Mouse (Mus musculus) erythroblast, embryonic 14.5 days (primary cell): ENCODE data around the gene Tm6sf1. TPM values are rescaled to one million over a fixed set of nuclear protein-coding genes. Genes with fewer than 3 reads are reported as not detected.
"Not testable (repeated sequence)": the region's sequence is repeated elsewhere in the genome, so short reads cannot be mapped to it uniquely, and the experiment has no call there.

Experiments used
- H3K27me3 ChIP-seq: 2 replicates; pipeline ENCODE4 v1.6.1; 2012; ENCODE audit warnings: inconsistent platforms; ENCODE audit not compliant: control insufficient read depth
- H3K36me3 ChIP-seq: 2 replicates; pipeline ENCODE4 v1.6.1; 2012; ENCODE audit warnings: mild to moderate bottlenecking, inconsistent platforms; ENCODE audit not compliant: control insufficient read depth
- H3K4me1 ChIP-seq: 2 replicates; pipeline ENCODE4 v1.6.1; 2012; ENCODE audit warnings: inconsistent platforms; ENCODE audit not compliant: control insufficient read depth
- H3K4me3 ChIP-seq: replicated peaks from 2 replicates; pipeline ENCODE3; 2012; ENCODE audit warnings: moderate library complexity, mild to moderate bottlenecking, inconsistent platforms
- H3K9me3 ChIP-seq: 2 replicates; pipeline ENCODE4 v1.6.1; 2012; ENCODE audit warnings: low read length, inconsistent platforms, mixed read lengths; ENCODE audit not compliant: control insufficient read depth
- GATA1 ChIP-seq: IDR thresholded peaks from 2 replicates; pipeline ENCODE4 v1.6.1; 2012; ENCODE audit warnings: low read length, inconsistent platforms, mixed read lengths
- TAL1 ChIP-seq: IDR thresholded peaks from 3 replicates; pipeline ENCODE4 v1.6.1; 2012; ENCODE audit warnings: low read length, inconsistent platforms, mixed read lengths
- polyA plus RNA-seq: library from polyadenylated mRNA; stranded (reverse); fragments of >175 nt; gene quantifications from 2 replicates; pipeline ENCODE4 v1.2.3, GENCODE M21; 2012

Gene Tm6sf1
- polyA plus RNA-seq: 0.06 and 0.25 TPM in 2 replicates

- peaks cover 78% of the 10 kb centered on the region for H3K27me3 ChIP-seq
These were observed at the start of gene Tm6sf1 for GRCm38 (mm10) chr7:81858968-81859721. Gene Tm6sf1 (plus strand): TSS chr7:81859001.

DNA sequence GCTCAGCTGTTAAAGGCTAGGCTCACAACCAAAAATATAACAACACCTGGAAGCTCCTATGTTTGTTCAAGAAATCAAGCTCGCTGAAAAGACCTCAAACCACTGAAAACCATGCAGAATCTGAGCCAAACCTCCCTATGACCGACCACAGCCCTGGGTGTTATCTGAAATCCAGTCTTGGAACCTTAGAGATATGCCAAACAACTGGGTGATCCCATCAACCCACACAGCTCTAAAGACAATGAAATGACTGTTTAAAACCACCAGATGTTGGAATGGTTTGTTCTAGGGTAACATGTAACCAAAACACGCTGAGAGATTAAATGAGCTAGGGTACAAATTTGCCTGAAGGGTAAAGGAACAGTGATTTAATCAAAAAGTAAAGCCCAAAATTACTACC, 33.9 kb upstream of the Tm6sf1 start:
- TF ChIP-seq TAL1 (no peak), GATA1 (no peak)
- no peaks in the 10 kb centered on the region for H3K9me3 ChIP-seq
- no peak overlapping the region for H3K4me3 ChIP-seq
- H3K36me3 ChIP-seq: peaks cover 8% of the 10 kb centered on the region
- peaks cover 39% of the 10 kb centered on the region for H3K4me1 ChIP-seq
- H3K27me3 ChIP-seq: no peaks in the 10 kb centered on the region

More at GRCm38 (mm10) chr7:81858968-81859721, at the start of gene Tm6sf1:
- TF ChIP-seq TAL1 (no peak), GATA1 (no peak)
- no peaks in the 10 kb centered on the region for H3K36me3 ChIP-seq
- no peaks in the 10 kb centered on the region for H3K9me3 ChIP-seq
- peaks cover 2% of the 10 kb centered on the region; the same call in 1 of the 2 replicates for H3K4me1 ChIP-seq
- H3K4me3 ChIP-seq: peak within 1 kb of the TSS; percentile 16

DNA sequence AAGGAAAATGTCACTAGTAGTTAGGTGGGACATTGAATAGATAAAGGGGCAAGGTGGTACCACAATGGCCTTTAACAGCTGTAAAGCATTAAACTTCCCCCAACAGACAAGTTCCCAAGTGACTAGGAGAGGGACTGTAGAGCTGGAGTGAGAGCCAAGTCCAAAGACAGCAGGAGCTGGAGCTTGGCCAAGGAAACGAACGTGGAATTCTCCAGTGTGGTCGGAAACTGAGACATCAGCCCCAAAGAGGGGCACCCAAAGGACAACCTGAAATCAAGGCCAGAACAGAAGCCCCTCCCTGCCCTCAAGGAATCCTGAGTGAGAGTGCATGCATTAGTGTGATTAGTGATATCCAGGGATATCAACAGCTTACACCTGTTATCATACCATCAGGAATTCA, 33.4 kb upstream of the Tm6sf1 start:
- H3K4me3 ChIP-seq: no peak overlapping the region
- no peak for TF ChIP-seq GATA1
- TF ChIP-seq TAL1: no peak
- peaks cover 8% of the 10 kb centered on the region for H3K36me3 ChIP-seq
- H3K4me1 ChIP-seq: peaks cover 42% of the 10 kb centered on the region
- H3K9me3 ChIP-seq: no peaks in the 10 kb centered on the region
- H3K27me3 ChIP-seq: no peaks in the 10 kb centered on the region

DNA sequence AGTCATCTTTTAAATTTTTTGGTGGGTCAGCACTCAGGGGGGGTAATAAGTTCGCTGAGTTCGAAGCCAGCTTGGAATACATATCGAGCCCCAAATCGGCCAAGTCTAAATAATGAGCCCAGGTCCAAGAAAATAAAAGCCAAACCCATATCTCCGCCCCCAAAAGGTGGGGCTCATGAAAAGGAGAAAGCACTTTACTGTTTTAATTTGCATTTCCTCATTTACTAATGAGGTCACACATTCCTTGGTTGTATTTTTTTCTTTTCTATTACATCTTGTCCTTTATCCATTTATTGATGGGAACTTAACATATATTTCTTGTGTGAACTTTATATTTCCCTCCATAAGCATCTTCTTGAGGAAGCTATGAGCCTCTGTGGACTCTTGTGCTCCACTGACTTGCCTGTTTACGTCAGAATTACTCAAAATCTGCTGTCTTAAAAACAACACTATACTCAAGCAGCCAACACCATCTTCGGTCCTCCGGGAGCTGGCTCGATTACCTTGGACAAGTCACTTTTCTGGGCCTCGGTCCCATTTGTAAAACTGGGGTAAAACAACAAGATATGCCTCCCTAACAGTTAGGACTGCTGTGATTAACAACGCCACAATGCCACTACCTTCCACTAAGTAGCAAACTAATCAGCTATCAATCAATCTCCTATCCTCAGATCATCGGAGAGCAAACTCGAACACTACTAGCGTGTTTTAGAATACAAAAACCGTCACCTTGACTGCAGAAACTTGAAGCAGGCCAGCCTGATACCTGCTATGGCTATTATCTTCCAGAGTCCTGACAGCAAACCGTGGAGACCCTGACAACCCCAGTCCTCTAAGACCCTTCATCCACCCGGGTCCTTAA, 30.8 kb upstream of the Tm6sf1 start:
- Histone ChIP-seq H3K4me1 (peaks cover 42% of the 10 kb centered on the region), H3K9me3 (no peaks in the 10 kb centered on the region), H3K36me3 (peaks cover 8% of the 10 kb centered on the region), H3K27me3 (no peaks in the 10 kb centered on the region), H3K4me3 (peak overlapping the region; percentile 85)
- TF ChIP-seq TAL1: no peak
- no peak for TF ChIP-seq GATA1

- Histone ChIP-seq H3K36me3 (peaks cover 6% of the 10 kb centered on the region), H3K27me3 (no peaks in the 10 kb centered on the region), H3K9me3 (no peaks in the 10 kb centered on the region), H3K4me1 (peaks cover 42% of the 10 kb centered on the region), H3K4me3 (peak overlapping the region; percentile 85)
- TF ChIP-seq TAL1: no peak
- TF ChIP-seq GATA1: no peak
These were observed 30.0 kb upstream of the Tm6sf1 start for GRCm38 (mm10) chr7:81828681-81829378.

GRCm38 (mm10) chr7:81829379-81829894, 29.4 kb upstream of the Tm6sf1 start, which contains the start of gene Btbd1:
Gene Btbd1 (minus strand): TSS chr7:81829431.
- no peaks in the 10 kb centered on the region for H3K9me3 ChIP-seq
- no peak for TF ChIP-seq TAL1
- TF ChIP-seq GATA1: no peak
- peak within 1 kb of the TSS; percentile 85 for H3K4me3 ChIP-seq
- H3K4me1 ChIP-seq: peaks cover 40% of the 10 kb centered on the region
- H3K27me3 ChIP-seq: no peaks in the 10 kb centered on the region
- H3K36me3 ChIP-seq: peaks cover 3% of the 10 kb centered on the region

DNA sequence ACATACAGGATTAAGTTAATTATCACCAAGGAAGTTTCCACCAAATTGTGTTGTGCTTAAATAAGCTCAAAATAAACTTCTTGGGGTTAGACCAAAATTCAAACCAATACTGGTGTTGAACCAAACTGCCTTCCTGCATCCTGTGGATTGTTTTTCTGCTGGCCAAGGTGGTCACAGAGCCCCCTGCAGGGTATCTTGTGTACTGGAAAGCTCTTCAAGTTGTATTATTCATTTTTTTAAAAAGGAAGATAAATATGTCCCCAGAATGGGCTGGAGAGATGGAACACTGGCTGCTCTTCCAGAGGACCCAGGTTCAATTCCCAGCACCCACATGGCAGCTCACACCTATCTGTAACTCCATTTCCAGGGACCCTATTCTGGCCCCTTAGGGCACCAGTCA, 24.0 kb upstream of the Tm6sf1 start:
- no peak overlapping the region for H3K4me3 ChIP-seq

DNA sequence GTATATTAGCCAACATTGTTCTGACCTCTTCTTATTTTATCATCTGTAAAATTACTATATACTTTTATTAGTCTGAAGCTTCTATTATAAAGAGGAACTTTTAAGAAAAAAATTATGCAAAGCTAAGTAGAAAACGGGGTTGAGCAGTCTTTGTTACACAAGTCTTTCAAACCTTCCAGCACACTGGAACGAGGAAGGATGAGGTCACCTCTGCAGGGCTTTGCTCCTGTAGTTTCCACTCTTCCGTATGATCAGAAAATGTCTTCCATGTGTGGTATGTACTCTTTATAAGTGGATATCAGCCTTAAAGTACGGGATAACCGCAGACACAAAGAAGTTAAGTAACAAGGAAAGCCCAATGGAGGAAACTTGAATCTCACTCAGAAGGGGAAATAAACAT, 23.4 kb upstream of the Tm6sf1 start:
- TF ChIP-seq TAL1 (no peak), GATA1 (no peak)
- H3K4me3 ChIP-seq: no peak overlapping the region
- no peaks in the 10 kb centered on the region for H3K36me3 ChIP-seq
- H3K27me3 ChIP-seq: peaks cover 4% of the 10 kb centered on the region; the same call in 1 of the 2 replicates
- H3K9me3 ChIP-seq: no peaks in the 10 kb centered on the region
- no peaks in the 10 kb centered on the region; the same call in 1 of the 2 replicates for H3K4me1 ChIP-seq

More for the DNA sequence above, 24.0 kb upstream of the Tm6sf1 start:
- Histone ChIP-seq H3K36me3 (no peaks in the 10 kb centered on the region), H3K9me3 (no peaks in the 10 kb centered on the region), H3K27me3 (peaks cover 3% of the 10 kb centered on the region; the same call in 1 of the 2 replicates), H3K4me1 (peaks cover 3% of the 10 kb centered on the region)
- TF ChIP-seq TAL1 (no peak), GATA1 (no peak)

- H3K4me3 ChIP-seq, H3K4me1 ChIP-seq, H3K9me3 ChIP-seq, H3K36me3 ChIP-seq, H3K27me3 ChIP-seq: not testable (repeated sequence)
These were observed 21.0 kb upstream of the Tm6sf1 start for GRCm38 (mm10) chr7:81837771-81838170.
